Mouse (Mus musculus) liver, adult 2 months (tissue): ENCODE data around the gene Apobec1.

ENCODE experiments used
- CTCF ChIP-seq: fragments of 200-500 bp; IDR thresholded peaks from 2 replicates; pipeline ENCODE4 v1.5.1; 2011; ENCODE audit warnings: low read depth, low read length, control low read depth
- POLR2A ChIP-seq: fragments of 200-500 bp; IDR thresholded peaks from 2 replicates; pipeline ENCODE4 v1.6.1; 2011; ENCODE audit warnings: low read length, control low read depth; ENCODE audit not compliant: insufficient read depth; ENCODE audit errors: extremely low read depth

GRCm38 (mm10) chr6:122609377-122609728 is 7.1 kb upstream of the Apobec1 start:
- no peak for TF ChIP-seq CTCF
- TF ChIP-seq POLR2A: no peak
